Mouse (Mus musculus) layer of hippocampus, adult 9-11 months (tissue): ENCODE measurements around the gene Gm13306.
"Not testable (repeated sequence)": the region's sequence is repeated elsewhere in the genome, so short reads cannot be mapped to it uniquely, and the experiment has no call there.

Experiments
- DNase-seq: peaks from one replicate; pipeline ENCODE4 v3.0.0; 2022

Gene Gm13306

DNA sequence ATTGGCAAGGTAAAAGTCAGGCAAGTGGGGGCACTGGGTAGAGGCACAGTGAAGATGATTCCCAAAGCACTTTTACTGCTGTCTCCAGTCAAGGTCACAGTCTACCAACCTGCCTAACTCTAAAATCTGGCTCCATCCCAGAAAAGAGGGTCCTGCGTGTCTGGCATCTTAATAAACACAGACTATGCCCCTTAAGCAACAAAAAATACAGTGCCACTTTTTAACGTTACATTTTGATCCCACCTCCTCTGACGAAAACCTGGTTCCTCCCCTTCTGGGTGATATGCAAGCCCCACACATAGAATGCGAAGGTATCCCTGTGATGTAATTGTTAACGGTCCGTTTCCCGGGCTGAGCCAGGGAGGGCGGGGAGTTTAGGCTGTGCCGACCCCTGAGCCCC, at the start of gene Gm13306:
Gene Gm13306 (plus strand): TSS at position 301 of the 400 bp plus-strand sequence.
- DNase-seq: not testable (repeated sequence)

DNA sequence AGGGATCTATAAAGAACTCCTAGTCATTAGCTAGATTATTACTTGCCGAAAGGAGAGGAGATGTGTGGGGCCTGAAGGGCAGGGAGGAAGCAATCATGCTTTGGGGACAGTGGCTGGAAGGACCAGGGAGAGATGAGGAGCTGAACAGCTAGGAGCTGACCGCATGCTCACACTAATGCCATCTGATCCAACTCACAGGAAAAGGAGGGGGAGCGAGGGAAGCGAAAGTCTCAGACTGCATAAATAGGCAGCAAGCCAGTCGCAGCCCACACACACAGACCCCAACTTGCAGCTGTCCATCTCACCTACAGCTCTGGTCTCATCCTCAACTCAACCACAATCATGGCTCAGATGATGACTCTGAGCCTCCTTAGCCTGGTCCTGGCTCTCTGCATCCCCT, 38.7 kb upstream of the Gm13306 start, which contains the start of gene Gm13304:
Gene Gm13304 (plus strand): TSS at position 301 of the 400 bp plus-strand sequence.
- not testable (repeated sequence) for DNase-seq

DNA sequence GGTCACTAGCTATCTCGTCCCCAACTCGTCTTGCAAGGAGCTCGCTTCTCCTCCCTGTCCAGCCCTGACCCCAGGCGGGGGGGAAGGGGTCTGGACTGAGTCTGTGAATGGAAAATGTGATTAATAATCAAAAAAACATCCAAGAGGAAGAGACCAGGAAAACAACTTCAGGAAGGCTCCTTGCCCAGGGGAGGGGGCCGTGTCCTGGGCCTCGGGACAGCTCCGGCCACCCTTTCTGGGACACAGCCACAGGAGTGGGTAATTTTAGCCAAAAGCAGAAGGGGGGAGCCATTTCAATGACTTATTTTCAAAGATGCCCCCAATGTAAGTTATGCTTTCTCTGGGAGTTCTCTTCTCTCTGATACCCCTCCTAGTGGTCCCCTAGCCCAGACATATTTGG, 15.3 kb downstream of the Gm13306 start, which contains the start of gene Gm13305:
Gene Gm13305 (minus strand): TSS at position 101 of the 400 bp plus-strand sequence.
- not testable (repeated sequence) for DNase-seq

DNA sequence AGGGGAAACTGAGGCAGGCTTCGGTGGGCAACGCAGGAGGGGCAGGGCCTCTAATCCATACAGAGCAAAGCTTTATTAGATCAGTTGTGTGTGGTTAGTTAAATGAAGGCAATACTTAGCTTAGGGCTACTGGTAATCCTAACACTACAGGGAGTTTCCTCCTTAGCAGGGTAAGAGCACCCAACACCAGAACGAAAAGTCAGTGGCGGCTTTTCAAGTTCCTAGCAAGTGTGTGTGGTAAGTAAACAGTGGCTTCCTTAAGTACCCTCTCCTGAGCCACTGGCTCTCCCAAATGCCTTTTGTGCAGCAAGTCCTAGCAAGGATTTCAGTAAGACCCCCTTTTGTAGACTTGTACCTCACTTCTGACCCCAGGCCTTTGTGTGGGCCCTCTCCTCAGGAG, 25.0 kb downstream of the Gm13306 start:
- not testable (repeated sequence) for DNase-seq

DNA sequence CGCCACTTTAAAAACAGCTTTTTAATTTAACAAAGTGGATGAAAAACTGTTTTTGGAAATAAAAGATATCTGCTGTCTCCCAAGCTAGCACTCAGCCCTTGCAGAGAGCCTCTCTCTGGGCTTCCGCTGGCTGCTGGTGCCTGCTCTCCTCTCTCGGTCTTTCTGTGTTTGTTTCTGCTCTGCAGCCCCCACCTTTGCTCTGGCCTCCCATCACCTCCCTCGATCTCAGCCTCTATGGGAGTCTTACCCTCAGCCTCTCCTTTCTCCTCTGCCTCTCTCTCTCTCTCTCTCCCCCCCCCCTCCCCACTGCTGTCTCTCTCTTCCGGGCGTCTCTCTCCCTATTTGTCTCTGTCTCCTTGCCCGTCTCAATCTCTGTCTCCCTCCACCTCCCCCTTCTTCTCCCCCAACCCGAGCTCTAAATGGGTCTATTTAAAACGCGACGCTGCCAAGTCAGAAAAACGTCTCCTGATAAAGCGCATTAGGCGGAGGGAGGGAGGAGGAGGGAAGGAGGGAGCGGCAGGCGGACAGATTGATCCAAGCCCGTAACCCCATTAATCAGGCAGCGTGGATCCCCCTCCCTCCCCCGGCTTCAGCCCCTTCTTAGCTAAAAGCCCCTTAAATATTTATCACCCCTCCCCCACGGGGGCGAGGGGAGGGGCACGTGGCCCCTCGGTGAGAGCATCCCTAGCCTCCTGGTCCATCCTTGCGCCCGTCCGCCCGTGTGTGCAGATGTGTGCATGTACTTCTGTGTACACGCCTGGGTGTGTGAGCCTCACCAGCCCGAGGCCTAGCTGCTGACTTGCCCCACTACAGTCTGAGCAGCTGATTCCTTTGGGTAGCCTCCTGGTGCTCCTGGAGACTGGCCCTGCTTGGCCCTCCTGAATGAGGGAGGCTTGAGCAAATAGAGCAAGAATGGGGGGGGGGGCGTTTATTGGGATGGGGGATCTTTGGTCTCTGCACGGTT, 30.3 kb downstream of the Gm13306 start:
- DNase-seq: not testable (repeated sequence)

DNA sequence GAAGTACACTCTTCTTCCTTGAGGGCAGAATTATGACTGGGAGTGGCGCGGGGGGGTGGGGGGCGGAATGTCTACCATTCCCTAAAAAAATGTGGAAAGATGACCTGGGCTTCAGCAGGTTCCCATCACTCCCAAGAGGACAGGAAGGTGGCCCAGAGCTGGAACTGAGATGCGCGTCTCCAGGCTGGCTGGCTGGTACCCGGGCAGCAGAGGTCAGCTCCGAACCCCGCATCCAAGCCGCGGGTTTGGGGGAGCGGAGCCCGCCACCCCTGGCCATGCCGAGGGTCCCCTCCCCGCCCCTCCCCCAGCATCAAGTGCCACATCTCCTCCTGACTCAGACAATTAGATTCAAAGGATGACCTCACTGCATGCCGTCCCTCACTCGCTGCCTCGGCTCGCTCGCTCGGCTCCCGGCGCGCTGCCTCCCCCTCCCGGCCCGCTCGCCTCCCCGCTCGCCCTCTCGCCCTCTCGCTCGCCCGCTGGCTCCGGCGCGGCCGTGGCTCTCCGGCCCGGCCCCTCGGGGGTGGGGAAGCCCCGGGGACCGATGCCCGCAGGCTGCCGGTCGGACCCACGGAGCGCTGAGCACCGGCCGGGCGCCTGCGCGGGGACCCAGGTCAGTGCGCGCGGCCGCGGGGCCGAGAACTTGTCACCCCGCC, 31.2 kb downstream of the Gm13306 start:
- not testable (repeated sequence) for DNase-seq

DNA sequence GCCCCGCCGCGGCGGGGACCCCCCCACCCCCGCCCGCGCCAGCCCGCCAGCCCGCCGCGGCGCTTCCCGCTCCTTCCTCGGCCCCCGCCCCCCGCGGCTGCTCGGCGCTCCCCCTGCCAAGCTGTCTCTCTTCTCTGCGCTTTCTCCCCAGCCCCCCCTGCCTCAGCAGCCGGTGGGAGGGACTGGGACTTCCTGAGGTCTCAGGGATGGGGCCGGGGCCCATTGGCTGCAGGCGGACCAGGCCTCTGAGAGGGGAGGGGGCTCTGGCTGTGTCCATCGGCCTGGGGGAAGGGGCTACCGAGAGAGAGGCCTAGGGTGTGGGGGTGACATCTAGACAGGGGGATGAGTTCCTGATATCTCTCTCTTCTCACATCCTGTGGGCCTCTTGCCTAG, 31.7 kb downstream of the Gm13306 start:
- DNase-seq: not testable (repeated sequence)
